Mouse (Mus musculus): Measurements from ENCODE around the gene C330007P06Rik.

The C330007P06Rik gene

GRCm38 (mm10) chrX:36833397-36834084 lies 40.4 kb downstream of the C330007P06Rik start:
- DNase-seq: peak; percentile 53 to 72

- peak in 1 of 2 experiments; percentile 33 for DNase-seq
Observed at GRCm38 (mm10) chrX:36831632-36832031, 42.3 kb downstream of the C330007P06Rik start.

GRCm38 (mm10) chrX:36830271-36830670 lies 43.6 kb downstream of the C330007P06Rik start:
- peak; percentile 52 to 59 for DNase-seq

- no peak for DNase-seq
Observed at GRCm38 (mm10) chrX:36826873-36827272, 47.0 kb downstream of the C330007P06Rik start.

- peak in 1 of 2 experiments; percentile 11 for DNase-seq
Observed at GRCm38 (mm10) chrX:36825032-36825431, 48.9 kb downstream of the C330007P06Rik start.

GRCm38 (mm10) chrX:36823932-36824711 lies 49.8 kb downstream of the C330007P06Rik start:
- DNase-seq: no peak

- DNase-seq: peak; percentile 47 to 62
Observed at GRCm38 (mm10) chrX:36820201-36820600, 53.7 kb downstream of the C330007P06Rik start.

GRCm38 (mm10) chrX:36819575-36819974 lies 54.3 kb downstream of the C330007P06Rik start:
- no peak for DNase-seq

GRCm38 (mm10) chrX:36816953-36817441 lies 56.9 kb downstream of the C330007P06Rik start:
- DNase-seq: peak in 1 of 2 experiments; percentile 38

GRCm38 (mm10) chrX:36816368-36816899 lies 57.5 kb downstream of the C330007P06Rik start:
- no peak for DNase-seq

GRCm38 (mm10) chrX:36815439-36815838 lies 58.5 kb downstream of the C330007P06Rik start:
- no peak for DNase-seq

GRCm38 (mm10) chrX:36815022-36815421 lies 58.9 kb downstream of the C330007P06Rik start:
- no peak for DNase-seq

- DNase-seq: peak; percentile 71 to 80
Observed at GRCm38 (mm10) chrX:36814161-36814836, 59.6 kb downstream of the C330007P06Rik start.

GRCm38 (mm10) chrX:36811377-36811776 lies 62.5 kb downstream of the C330007P06Rik start:
- no peak for DNase-seq

GRCm38 (mm10) chrX:36808318-36808683 lies 65.6 kb downstream of the C330007P06Rik start:
- DNase-seq: no peak

- DNase-seq: peak; percentile 92 to 94
Observed at GRCm38 (mm10) chrX:36807360-36808317, 66.3 kb downstream of the C330007P06Rik start.

GRCm38 (mm10) chrX:36805466-36806235 lies 68.3 kb downstream of the C330007P06Rik start:
- DNase-seq: no peak

- peak; percentile 52 to 70 for DNase-seq
Observed at GRCm38 (mm10) chrX:36804196-36804595, 69.7 kb downstream of the C330007P06Rik start.

- DNase-seq: no peak
Observed at GRCm38 (mm10) chrX:36803189-36803588, 70.7 kb downstream of the C330007P06Rik start.

GRCm38 (mm10) chrX:36799131-36799879 lies 74.6 kb downstream of the C330007P06Rik start:
- DNase-seq: no peak
